Comparison of ENCODE assay signal across 12 mouse cellular contexts in the genomic region with DNA sequence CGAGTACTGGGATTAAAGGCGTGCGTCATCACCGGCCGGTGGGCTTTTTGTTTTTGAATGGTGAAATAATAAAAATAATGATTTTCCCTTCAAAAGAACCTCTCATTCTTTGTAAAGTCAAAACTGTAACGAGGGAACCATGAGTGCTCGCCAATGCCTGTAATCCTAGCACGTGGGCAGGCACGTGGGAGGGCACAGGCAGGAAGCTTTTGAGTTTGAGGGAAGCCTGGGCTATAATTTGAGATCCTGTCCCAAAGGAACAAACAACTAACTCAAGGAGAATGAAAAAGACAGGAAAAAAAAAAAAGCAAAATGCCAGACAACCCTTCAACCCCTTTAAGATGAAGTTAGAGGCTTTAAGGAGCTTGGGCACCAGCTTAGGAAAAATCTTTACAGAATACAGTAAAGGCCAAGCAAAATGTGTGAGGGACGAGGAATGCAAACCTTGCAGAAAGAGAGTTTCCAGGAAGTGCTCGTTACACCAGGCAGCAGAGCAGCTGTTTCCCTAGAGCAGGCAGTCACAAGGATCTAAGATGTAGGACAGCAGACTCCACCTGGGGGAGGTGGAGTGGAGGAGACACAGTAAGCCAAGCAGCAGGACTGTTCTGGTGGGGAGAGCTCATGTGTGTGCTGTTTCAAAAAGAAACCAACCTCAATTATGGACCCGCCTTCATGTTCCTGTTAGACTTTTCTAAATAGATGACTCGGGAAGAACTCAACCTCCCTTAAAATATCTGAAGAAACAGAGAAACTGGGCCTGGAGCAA. TPM values are rescaled to one million over a fixed set of nuclear protein-coding genes. Genes with fewer than 3 reads are reported as not detected.
A peak's percentile ranks its signal among the peaks of the same experiment; 100 is the strongest.
DNase-seq lines count a peak whose midpoint lies in the region; ATAC-seq and TF ChIP-seq lines count a peak whose summit lies in the region.
"Had no signal": no experiment of that assay in that cellular context is flagged by ENCODE, and none has a peak within 500 bp of the region (broad histone marks: within the 10 kb centered on the region; RNA-seq: fewer than 3 reads in every experiment).

No protein-coding gene starts in this region.

- H3K4me1 ChIP-seq in limb, embryonic 13.5 days, result peaks cover 11% of the 10 kb centered on the region; the same call in 1 of the 2 replicates
- H3K4me1 ChIP-seq in limb, embryonic 10.5 days, result peaks cover 6% of the 10 kb centered on the region
- H3K4me1 ChIP-seq in bone marrow, adult 2 months (ENCODE audit: control insufficient read depth, insufficient read depth, low read length), result peaks cover 2% of the 10 kb centered on the region; the same call in 1 of the 2 replicates
- peaks cover 49% of the 10 kb centered on the region for H3K4me1 ChIP-seq in megakaryocyte, embryonic 14.5 days
- H3K4me1 ChIP-seq in midbrain, postnatal 0 days (ENCODE audit: insufficient read depth, low read length), result no peaks in the 10 kb centered on the region
- H3K4me1 ChIP-seq: hindbrain, embryonic 15.5 days had no signal

- 60% methylated on average over 13 of the region's 13 CpGs for WGBS in limb, embryonic 13.5 days
- WGBS in limb, embryonic 10.5 days, result 77% methylated on average over 13 of the region's 13 CpGs
- WGBS in bone marrow, adult 2 months, result 47% methylated on average over 13 of the region's 13 CpGs
- WGBS in midbrain, postnatal 0 days, result 80% methylated on average over 13 of the region's 13 CpGs

- H3K4me3 ChIP-seq in limb, embryonic 13.5 days, result no peak overlapping the region
- no peak overlapping the region for H3K4me3 ChIP-seq in limb, embryonic 10.5 days
- H3K4me3 ChIP-seq in bone marrow, adult 2 months (replicated peaks; ENCODE audit: control insufficient read depth, low read depth, low read length), result peak overlapping the region; percentile 68
- H3K4me3 ChIP-seq in megakaryocyte, embryonic 14.5 days (replicated peaks), result peak overlapping the region; percentile 86
- H3K4me3 ChIP-seq in midbrain, postnatal 0 days (ENCODE audit: low read depth, low read length), result no peak overlapping the region
- H3K4me3 ChIP-seq: hindbrain, embryonic 15.5 days had no signal

- TF ChIP-seq POLR2A in bone marrow, adult 2 months (IDR thresholded peaks at IDR 0.05; ENCODE audit: borderline replicate concordance, control insufficient read depth, low read depth, low read length), result no peak

- DNase-seq in limb, embryonic 10.5 days (ENCODE audit: low spot score), result no peak
- no peak for DNase-seq in cerebellum, adult 11-12 months
- no peak for DNase-seq in cerebellum, postnatal 14 days
- DNase-seq in midbrain, postnatal 0 days (ENCODE audit: low spot score), result no peak
- DNase-seq: heart, adult 18-20 months had no signal

- H3K9me3 ChIP-seq in limb, embryonic 13.5 days, result no peaks in the 10 kb centered on the region
- H3K9me3 ChIP-seq in limb, embryonic 10.5 days (replicated peaks), result no peaks in the 10 kb centered on the region
- H3K9me3 ChIP-seq in megakaryocyte, embryonic 14.5 days, result no peaks in the 10 kb centered on the region
- H3K9me3 ChIP-seq in midbrain, postnatal 0 days (ENCODE audit: low read length), result no peaks in the 10 kb centered on the region
- H3K9me3 ChIP-seq: hindbrain, embryonic 15.5 days had no signal

- H3K36me3 ChIP-seq in limb, embryonic 13.5 days, result no peaks in the 10 kb centered on the region
- no peaks in the 10 kb centered on the region for H3K36me3 ChIP-seq in limb, embryonic 10.5 days
- H3K36me3 ChIP-seq in megakaryocyte, embryonic 14.5 days (replicated peaks; ENCODE audit: low read length), result no peaks in the 10 kb centered on the region
- H3K36me3 ChIP-seq in midbrain, postnatal 0 days (ENCODE audit: insufficient read depth, low read length), result no peaks in the 10 kb centered on the region
- H3K36me3 ChIP-seq: hindbrain, embryonic 15.5 days had no signal

- no peak overlapping the region for H3K27ac ChIP-seq in limb, embryonic 13.5 days
- H3K27ac ChIP-seq in limb, embryonic 10.5 days, result no peak overlapping the region
- peak overlapping the region; percentile 45; the same call in 1 of the 2 replicates for H3K27ac ChIP-seq in bone marrow, adult 2 months (ENCODE audit: control insufficient read depth, insufficient read depth, low read depth, low read length, poor library complexity)
- H3K27ac ChIP-seq in midbrain, postnatal 0 days (ENCODE audit: low read depth, low read length), result no peak overlapping the region
- H3K27ac ChIP-seq: hindbrain, embryonic 15.5 days; layer of hippocampus, adult 2 months had no signal

- H3K9ac ChIP-seq in limb, embryonic 13.5 days, result no peak overlapping the region
- H3K9ac ChIP-seq in midbrain, postnatal 0 days (replicated peaks; ENCODE audit: low read length, poor library complexity, severe bottlenecking), result no peak overlapping the region
- H3K9ac ChIP-seq: hindbrain, embryonic 15.5 days had no signal

- H3K27me3 ChIP-seq in limb, embryonic 13.5 days, result no peaks in the 10 kb centered on the region
- no peaks in the 10 kb centered on the region for H3K27me3 ChIP-seq in limb, embryonic 10.5 days (ENCODE audit: low read depth, poor library complexity, severe bottlenecking)
- no peaks in the 10 kb centered on the region for H3K27me3 ChIP-seq in megakaryocyte, embryonic 14.5 days (replicated peaks)
- no peaks in the 10 kb centered on the region for H3K27me3 ChIP-seq in midbrain, postnatal 0 days (ENCODE audit: insufficient read depth, low read length)
- H3K27me3 ChIP-seq: hindbrain, embryonic 15.5 days had no signal

- no peak overlapping the region for H3K4me2 ChIP-seq in limb, embryonic 13.5 days (replicated peaks)
- H3K4me2 ChIP-seq in midbrain, postnatal 0 days (ENCODE audit: low read depth, low read length, poor library complexity, severe bottlenecking), result no peak overlapping the region
- H3K4me2 ChIP-seq: hindbrain, embryonic 15.5 days had no signal

- TF ChIP-seq CTCF in bone marrow, adult 2 months (IDR thresholded peaks at IDR 0.05; ENCODE audit: control insufficient read depth, insufficient read depth, low read length), result no peak
- no peak for TF ChIP-seq CTCF in midbrain, postnatal 0 days (IDR thresholded peaks at IDR 0.05)

- ATAC-seq in limb, embryonic 13.5 days (ENCODE audit: low FRiP score, low read depth), result 0 out of 2 replicates have a peak, but pooled peaks have one; percentile 28
- ATAC-seq in CD4-positive, CD25-positive, alpha-beta regulatory T cell, adult 4 months, result peak; percentile 25
- ATAC-seq in midbrain, postnatal 0 days (ENCODE audit: low FRiP score), result no peak

RNA-seq across cellular contexts. Expression of a gene that starts 3.1 kb away (rescaled TPM):
- polyA plus RNA-seq in limb, embryonic 13.5 days (2015; fragmentation: Nextera tagmentation; extraction: Ambion mirVana), result 0.14 TPM in 1 of 2 replicates, not detected in the other
- polyA plus RNA-seq in limb, embryonic 10.5 days (2016; fragmentation: Nextera tagmentation; extraction: Ambion mirVana), result 0.08 TPM in 1 of 2 replicates, not detected in the other
- under 1 TPM in 1 of 2 experiments, not detected in 1; 0.35 TPM for polyA plus RNA-seq in CD4-positive, CD25-positive, alpha-beta regulatory T cell, adult 4 months (2017; shearing (Covaris generic))
- polyA plus RNA-seq in bone marrow, adult 2 months (2011; ENCODE audit: insufficient read depth, insufficient read length, low replicate concordance, missing spikeins), result not detected in 2 replicates
- polyA plus RNA-seq in megakaryocyte, embryonic 14.5 days (2012; ENCODE audit: insufficient read depth, low replicate concordance), result not detected in 2 replicates
- not detected in 2 replicates for total RNA-seq in midbrain, postnatal 0 days (2014; rRNA removed)
- polyA plus RNA-seq in midbrain, postnatal 0 days (2015; fragmentation: Nextera tagmentation; extraction: Ambion mirVana), result not detected in 2 replicates
- total RNA-seq: heart, adult 18-20 months; layer of hippocampus, adult 2 months had no signal
- polyA plus RNA-seq: hindbrain, embryonic 15.5 days had no signal

RNA-seq across cellular contexts. Expression of a gene that starts 16.1 kb away (rescaled TPM):
- polyA plus RNA-seq in limb, embryonic 13.5 days (2015; fragmentation: Nextera tagmentation; extraction: Ambion mirVana), result 212 and 235 TPM in 2 replicates
- 73.7 and 87.1 TPM in 2 replicates for polyA plus RNA-seq in limb, embryonic 10.5 days (2016; fragmentation: Nextera tagmentation; extraction: Ambion mirVana)
- 1,000 to 10,000 TPM; 7,747 to 9,345 TPM for polyA plus RNA-seq in CD4-positive, CD25-positive, alpha-beta regulatory T cell, adult 4 months (2017; shearing (Covaris generic))
- polyA plus RNA-seq in bone marrow, adult 2 months (2011; ENCODE audit: insufficient read depth, insufficient read length, low replicate concordance, missing spikeins), result 485 and 609 TPM in 2 replicates
- 24.9 and 99.6 TPM in 2 replicates for polyA plus RNA-seq in megakaryocyte, embryonic 14.5 days (2012; ENCODE audit: insufficient read depth, low replicate concordance)
- 106 and 108 TPM in 2 replicates for total RNA-seq in midbrain, postnatal 0 days (2014; rRNA removed)
- 147 and 161 TPM in 2 replicates for polyA plus RNA-seq in midbrain, postnatal 0 days (2015; fragmentation: Nextera tagmentation; extraction: Ambion mirVana)

RNA-seq across cellular contexts. Expression of a gene that starts 22.4 kb away (rescaled TPM):
- polyA plus RNA-seq in limb, embryonic 13.5 days (2015; fragmentation: Nextera tagmentation; extraction: Ambion mirVana), result 0.08 TPM in 1 of 2 replicates, not detected in the other
- polyA plus RNA-seq in limb, embryonic 10.5 days (2016; fragmentation: Nextera tagmentation; extraction: Ambion mirVana), result not detected in 2 replicates
- 1 to 10 TPM; 1.2 to 1.5 TPM for polyA plus RNA-seq in CD4-positive, CD25-positive, alpha-beta regulatory T cell, adult 4 months (2017; shearing (Covaris generic))
- polyA plus RNA-seq in bone marrow, adult 2 months (2011; ENCODE audit: insufficient read depth, insufficient read length, low replicate concordance, missing spikeins), result not detected in 2 replicates
- not detected in 2 replicates for polyA plus RNA-seq in megakaryocyte, embryonic 14.5 days (2012; ENCODE audit: insufficient read depth, low replicate concordance)
- total RNA-seq in midbrain, postnatal 0 days (2014; rRNA removed), result 0.16 TPM in 1 of 2 replicates, not detected in the other
- polyA plus RNA-seq in midbrain, postnatal 0 days (2015; fragmentation: Nextera tagmentation; extraction: Ambion mirVana), result 0.06 TPM in 1 of 2 replicates, not detected in the other
- total RNA-seq: heart, adult 18-20 months; layer of hippocampus, adult 2 months had no signal
- polyA plus RNA-seq: hindbrain, embryonic 15.5 days had no signal

RNA-seq across cellular contexts. Expression of a gene that starts 22.5 kb away (rescaled TPM):
- polyA plus RNA-seq in limb, embryonic 13.5 days (2015; fragmentation: Nextera tagmentation; extraction: Ambion mirVana), result not detected in 2 replicates
- polyA plus RNA-seq in limb, embryonic 10.5 days (2016; fragmentation: Nextera tagmentation; extraction: Ambion mirVana), result not detected in 2 replicates
- polyA plus RNA-seq in CD4-positive, CD25-positive, alpha-beta regulatory T cell, adult 4 months (2017; shearing (Covaris generic)), result not detected
- not detected in 2 replicates for polyA plus RNA-seq in bone marrow, adult 2 months (2011; ENCODE audit: insufficient read depth, insufficient read length, low replicate concordance, missing spikeins)
- polyA plus RNA-seq in megakaryocyte, embryonic 14.5 days (2012; ENCODE audit: insufficient read depth, low replicate concordance), result not detected in 2 replicates
- not detected in 2 replicates for total RNA-seq in midbrain, postnatal 0 days (2014; rRNA removed)
- polyA plus RNA-seq in midbrain, postnatal 0 days (2015; fragmentation: Nextera tagmentation; extraction: Ambion mirVana), result not detected in 2 replicates
- total RNA-seq: heart, adult 18-20 months; layer of hippocampus, adult 2 months had no signal
- polyA plus RNA-seq: liver, embryonic 16.5 days had no signal

RNA-seq across cellular contexts. Expression of a gene that starts 45.4 kb away (rescaled TPM):
- 8.1 and 9.4 TPM in 2 replicates for polyA plus RNA-seq in limb, embryonic 13.5 days (2015; fragmentation: Nextera tagmentation; extraction: Ambion mirVana)
- 9.8 and 12.1 TPM in 2 replicates for polyA plus RNA-seq in limb, embryonic 10.5 days (2016; fragmentation: Nextera tagmentation; extraction: Ambion mirVana)
- polyA plus RNA-seq in CD4-positive, CD25-positive, alpha-beta regulatory T cell, adult 4 months (2017; shearing (Covaris generic)), result 1 to 10 TPM; 5.3 to 7.4 TPM
- polyA plus RNA-seq in bone marrow, adult 2 months (2011; ENCODE audit: insufficient read depth, insufficient read length, low replicate concordance, missing spikeins), result 1.7 and 6.3 TPM in 2 replicates
- polyA plus RNA-seq in megakaryocyte, embryonic 14.5 days (2012; ENCODE audit: insufficient read depth, low replicate concordance), result 0.51 TPM in 1 of 2 replicates, not detected in the other
- total RNA-seq in midbrain, postnatal 0 days (2014; rRNA removed), result 20.1 and 25.3 TPM in 2 replicates
- 4.0 and 4.9 TPM in 2 replicates for polyA plus RNA-seq in midbrain, postnatal 0 days (2015; fragmentation: Nextera tagmentation; extraction: Ambion mirVana)

Comparison
In these comparisons a context has a peak if more than half of its experiments do, and no peak if none do; other contexts are left out.
1. H3K4me3 ChIP-seq: peak in bone marrow, adult 2 months (single experiment) and megakaryocyte, embryonic 14.5 days (single experiment); none in limb, embryonic 13.5 days (single experiment), limb, embryonic 10.5 days (single experiment) and midbrain, postnatal 0 days (single experiment).
2. RNA of a gene that starts 16.1 kb away (polyA plus RNA-seq): 7,747 to 9,345 TPM in CD4-positive, CD25-positive, alpha-beta regulatory T cell, adult 4 months; 485 to 609 TPM in bone marrow, adult 2 months, 212 to 235 TPM in limb, embryonic 13.5 days, 147 to 161 TPM in midbrain, postnatal 0 days, 24.9 to 99.6 TPM in megakaryocyte, embryonic 14.5 days and 73.7 to 87.1 TPM in limb, embryonic 10.5 days; every median in the first group is over 10 times any median in the second.